Comparison of ENCODE assay signal across 8 mouse cellular contexts in the genomic region with DNA sequence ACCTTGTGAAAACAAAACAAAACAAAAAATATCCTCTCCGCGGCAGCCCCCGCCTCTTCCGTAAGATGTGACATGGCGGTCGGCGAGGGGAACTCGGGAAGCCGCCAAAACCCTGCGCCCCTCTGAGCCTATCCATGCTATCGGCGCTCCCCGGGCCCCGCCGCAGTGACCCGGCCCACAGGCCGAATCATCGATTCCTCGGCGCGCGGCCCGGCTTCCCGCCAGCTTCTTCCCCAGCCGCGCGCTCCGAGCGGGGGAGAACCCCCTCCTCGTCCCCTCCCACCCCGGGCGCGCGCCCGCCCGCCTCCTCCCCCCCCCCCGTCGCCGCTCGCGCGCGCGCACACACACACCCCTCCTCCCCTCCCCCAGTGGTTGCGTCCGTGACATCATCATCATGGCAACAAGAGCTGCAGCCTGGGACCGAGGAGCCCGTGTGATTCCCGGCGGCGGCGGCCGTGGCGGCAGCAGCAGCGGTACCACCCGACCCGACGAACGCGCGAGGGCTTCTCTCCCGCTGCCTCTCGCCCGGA. TPM values are rescaled to one million over a fixed set of nuclear protein-coding genes. Genes with fewer than 3 reads are reported as not detected.
DNase-seq lines count a peak whose midpoint lies in the region; ATAC-seq and TF ChIP-seq lines count a peak whose summit lies in the region.

A gene (plus strand): TSS at position 383 of the 530 bp plus-strand sequence.

- H3K9ac ChIP-seq in ES-Bruce4 (ENCODE audit: low read depth, poor library complexity, severe bottlenecking), result peak within 1 kb of the TSS; percentile 97
- peak within 1 kb of the TSS; percentile 93 for H3K9ac ChIP-seq in forebrain, embryonic 13.5 days
- peak within 1 kb of the TSS; percentile 75 for H3K9ac ChIP-seq in heart, postnatal 0 days (replicated peaks; ENCODE audit: low read depth, low read length)
- H3K9ac ChIP-seq in liver, embryonic 15.5 days, result peak within 1 kb of the TSS; percentile 93
- peak within 1 kb of the TSS; percentile 94 for H3K9ac ChIP-seq in neural tube, embryonic 11.5 days (ENCODE audit: low read length)
- H3K9ac ChIP-seq in stomach, embryonic 16.5 days (ENCODE audit: low read length), result peak within 1 kb of the TSS; percentile 91

- peak; percentile 80 for DNase-seq in c-Kit-positive CD71-positive TER-119-negative erythroid progenitor cells, embryonic 14.5 days (ENCODE audit: low read depth)
- DNase-seq in heart, postnatal 0 days (ENCODE audit: low spot score), result peak; percentile 88
- DNase-seq in kidney, postnatal 4 days, result peak; percentile 94 to 97
- DNase-seq in neural tube, embryonic 11.5 days (ENCODE audit: low spot score), result peak; percentile 96

- H3K4me2 ChIP-seq in forebrain, embryonic 13.5 days, result peak within 1 kb of the TSS; percentile 73
- peak within 1 kb of the TSS; percentile 66 for H3K4me2 ChIP-seq in heart, postnatal 0 days (ENCODE audit: low read depth, low read length)
- peak within 1 kb of the TSS; percentile 91 for H3K4me2 ChIP-seq in liver, embryonic 15.5 days
- peak within 1 kb of the TSS; percentile 75 for H3K4me2 ChIP-seq in neural tube, embryonic 11.5 days (ENCODE audit: low read depth)
- H3K4me2 ChIP-seq in stomach, embryonic 16.5 days (ENCODE audit: low read depth, low read length), result peak within 1 kb of the TSS; percentile 68

- no peaks in the 10 kb centered on the region for H3K36me3 ChIP-seq in ES-Bruce4 (ENCODE audit: control insufficient read depth, insufficient read depth, low read length, poor library complexity, severe bottlenecking)
- 0 out of 2 replicates have a peak, but pooled peaks cover 3% of the 10 kb centered on the region for H3K36me3 ChIP-seq in forebrain, embryonic 13.5 days (ENCODE audit: poor library complexity, severe bottlenecking)
- no peaks in the 10 kb centered on the region for H3K36me3 ChIP-seq in heart, postnatal 0 days (replicated peaks; ENCODE audit: control insufficient read depth, insufficient read depth, low read length)
- no peaks in the 10 kb centered on the region for H3K36me3 ChIP-seq in liver, embryonic 15.5 days (replicated peaks)
- H3K36me3 ChIP-seq in neural tube, embryonic 11.5 days (ENCODE audit: control insufficient read depth, insufficient read depth, low read length), result no peaks in the 10 kb centered on the region
- no peaks in the 10 kb centered on the region for H3K36me3 ChIP-seq in stomach, embryonic 16.5 days (ENCODE audit: control insufficient read depth, insufficient read depth, low read length)

- H3K4me3 ChIP-seq in ES-Bruce4 (ENCODE audit: low read depth, low read length), result peak within 1 kb of the TSS; percentile 92
- H3K4me3 ChIP-seq in forebrain, embryonic 13.5 days, result peak within 1 kb of the TSS; percentile 73
- peak within 1 kb of the TSS; percentile 69 for H3K4me3 ChIP-seq in heart, postnatal 0 days (ENCODE audit: low read depth, low read length)
- peak within 1 kb of the TSS; percentile 96 for H3K4me3 ChIP-seq in liver, embryonic 15.5 days (replicated peaks)
- H3K4me3 ChIP-seq in neural tube, embryonic 11.5 days (ENCODE audit: low read depth, low read length), result peak within 1 kb of the TSS; percentile 90
- peak within 1 kb of the TSS; percentile 77 for H3K4me3 ChIP-seq in stomach, embryonic 16.5 days (replicated peaks; ENCODE audit: low read length)

- no peak for TF ChIP-seq EP300 in ES-Bruce4 (IDR thresholded peaks at IDR 0.05; ENCODE audit: insufficient read depth, low read depth, low read length)
- 0 out of 2 replicates have a peak, but pooled peaks have one; percentile 16 for TF ChIP-seq EP300 in heart, postnatal 0 days (IDR thresholded peaks at IDR 0.05; ENCODE audit: low read depth)

- peaks cover 2% of the 10 kb centered on the region for H3K4me1 ChIP-seq in ES-Bruce4 (ENCODE audit: control insufficient read depth, insufficient read depth, low read length)
- peaks cover 24% of the 10 kb centered on the region for H3K4me1 ChIP-seq in forebrain, embryonic 13.5 days
- peaks cover 9% of the 10 kb centered on the region for H3K4me1 ChIP-seq in heart, postnatal 0 days (ENCODE audit: control insufficient read depth, insufficient read depth)
- peaks cover 27% of the 10 kb centered on the region for H3K4me1 ChIP-seq in liver, embryonic 15.5 days (replicated peaks)
- H3K4me1 ChIP-seq in neural tube, embryonic 11.5 days (ENCODE audit: control insufficient read depth, insufficient read depth, low read length), result peaks cover 8% of the 10 kb centered on the region
- H3K4me1 ChIP-seq in stomach, embryonic 16.5 days (ENCODE audit: control insufficient read depth, insufficient read depth, low read length), result peaks cover 11% of the 10 kb centered on the region

- H3K27ac ChIP-seq in ES-Bruce4 (ENCODE audit: insufficient read depth, low read length), result peak within 1 kb of the TSS; percentile 79
- peak within 1 kb of the TSS; percentile 100 for H3K27ac ChIP-seq in forebrain, embryonic 13.5 days
- peak within 1 kb of the TSS; percentile 98 for H3K27ac ChIP-seq in heart, postnatal 0 days (ENCODE audit: low read depth)
- H3K27ac ChIP-seq in liver, embryonic 15.5 days (replicated peaks), result peak within 1 kb of the TSS; percentile 98
- H3K27ac ChIP-seq in neural tube, embryonic 11.5 days (ENCODE audit: low read depth, low read length), result peak within 1 kb of the TSS; percentile 99
- H3K27ac ChIP-seq in stomach, embryonic 16.5 days (ENCODE audit: low read length), result peak within 1 kb of the TSS; percentile 100

- TF ChIP-seq POLR2A in ES-Bruce4 (IDR thresholded peaks at IDR 0.05; ENCODE audit: insufficient read depth, low read length), result no peak

- 1% methylated on average over 27 of the region's 64 CpGs for WGBS in forebrain, embryonic 13.5 days
- 0% methylated on average over 41 of the region's 64 CpGs for WGBS in heart, postnatal 0 days
- WGBS in liver, embryonic 15.5 days (ENCODE audit: insufficient replicate concordance), result 0% methylated on average over 48 of the region's 64 CpGs
- 0% methylated on average over 28 of the region's 64 CpGs for WGBS in neural tube, embryonic 11.5 days
- WGBS in stomach, embryonic 16.5 days, result 1% methylated on average over 44 of the region's 64 CpGs

- no peaks in the 10 kb centered on the region for H3K27me3 ChIP-seq in ES-Bruce4 (ENCODE audit: control insufficient read depth, insufficient read depth, low read length, poor library complexity, severe bottlenecking)
- H3K27me3 ChIP-seq in forebrain, embryonic 13.5 days, result no peaks in the 10 kb centered on the region
- H3K27me3 ChIP-seq in heart, postnatal 0 days (ENCODE audit: control insufficient read depth, insufficient read depth, low read length), result no peaks in the 10 kb centered on the region
- H3K27me3 ChIP-seq in liver, embryonic 15.5 days, result no peaks in the 10 kb centered on the region
- no peaks in the 10 kb centered on the region for H3K27me3 ChIP-seq in neural tube, embryonic 11.5 days (ENCODE audit: control insufficient read depth, insufficient read depth, low read length)
- H3K27me3 ChIP-seq in stomach, embryonic 16.5 days (ENCODE audit: control insufficient read depth, insufficient read depth, low read length), result no peaks in the 10 kb centered on the region

- peaks cover 5% of the 10 kb centered on the region; the same call in 1 of the 2 replicates for H3K9me3 ChIP-seq in ES-Bruce4 (replicated peaks; ENCODE audit: control insufficient read depth, insufficient read depth, low read length, poor library complexity, severe bottlenecking)
- H3K9me3 ChIP-seq in forebrain, embryonic 13.5 days (replicated peaks), result no peaks in the 10 kb centered on the region
- no peaks in the 10 kb centered on the region for H3K9me3 ChIP-seq in heart, postnatal 0 days (replicated peaks; ENCODE audit: control insufficient read depth, low read length)
- H3K9me3 ChIP-seq in liver, embryonic 15.5 days (replicated peaks), result no peaks in the 10 kb centered on the region
- H3K9me3 ChIP-seq in neural tube, embryonic 11.5 days (ENCODE audit: control insufficient read depth, low read length), result no peaks in the 10 kb centered on the region
- H3K9me3 ChIP-seq in stomach, embryonic 16.5 days (replicated peaks; ENCODE audit: control insufficient read depth, low read length), result no peaks in the 10 kb centered on the region

- ATAC-seq in forebrain, embryonic 13.5 days, result peak; percentile 85
- peak; percentile 78 for ATAC-seq in heart, postnatal 0 days (ENCODE audit: insufficient read depth, low read depth)
- peak; percentile 71 for ATAC-seq in liver, embryonic 15.5 days (ENCODE audit: insufficient read depth)
- peak; percentile 84 for ATAC-seq in neural tube, embryonic 11.5 days (ENCODE audit: insufficient read depth, low FRiP score, low TSS enrichment)
- ATAC-seq in stomach, embryonic 16.5 days (ENCODE audit: insufficient read depth, low FRiP score), result peak; percentile 85

- no peak for TF ChIP-seq CTCF in ES-Bruce4 (IDR thresholded peaks at IDR 0.05; ENCODE audit: low read depth, low read length)
- no peak for TF ChIP-seq CTCF in heart, postnatal 0 days (IDR thresholded peaks at IDR 0.05; ENCODE audit: low read depth)

RNA-seq across cellular contexts. Expression of the gene that starts here (rescaled TPM):
- polyA plus RNA-seq in ES-Bruce4 (2011; ENCODE audit: insufficient read depth, insufficient read length, low read depth, missing spikeins), result 36.9 and 38.0 TPM in 2 replicates
- polyA plus RNA-seq in forebrain, embryonic 13.5 days (2015; fragmentation: Nextera tagmentation; extraction: Ambion mirVana), result 17.7 and 21.4 TPM in 2 replicates
- 16.7 and 34.7 TPM in 2 replicates for total RNA-seq in heart, postnatal 0 days (2014; rRNA removed; ENCODE audit: low replicate concordance)
- 5.4 and 5.5 TPM in 2 replicates for polyA plus RNA-seq in heart, postnatal 0 days (2015; fragmentation: Nextera tagmentation; extraction: Ambion mirVana)
- polyA plus RNA-seq in liver, embryonic 15.5 days (2015; fragmentation: Nextera tagmentation; extraction: Ambion mirVana), result 3.1 and 4.4 TPM in 2 replicates
- 24.4 and 27.4 TPM in 2 replicates for polyA plus RNA-seq in neural tube, embryonic 11.5 days (2014; fragmentation: Nextera tagmentation; extraction: Ambion mirVana)
- polyA plus RNA-seq in stomach, embryonic 16.5 days (2015; fragmentation: Nextera tagmentation; extraction: Ambion mirVana), result 18.2 and 21.2 TPM in 2 replicates

Comparison
In these comparisons a context has a peak if more than half of its experiments do, and no peak if none do; other contexts are left out.
1. Peak in every context shown above with its lines: DNase-seq, ATAC-seq, H3K4me3 ChIP-seq and H3K27ac ChIP-seq.